Mouse (Mus musculus): ENCODE measurements around the gene Dbndd2. TPM values are rescaled to one million over a fixed set of nuclear protein-coding genes. Genes with fewer than 3 reads are reported as not detected.

Gene Dbndd2
- polyA plus RNA-seq, 1 experiment from 2014 or later: 4.5 TPM

DNA sequence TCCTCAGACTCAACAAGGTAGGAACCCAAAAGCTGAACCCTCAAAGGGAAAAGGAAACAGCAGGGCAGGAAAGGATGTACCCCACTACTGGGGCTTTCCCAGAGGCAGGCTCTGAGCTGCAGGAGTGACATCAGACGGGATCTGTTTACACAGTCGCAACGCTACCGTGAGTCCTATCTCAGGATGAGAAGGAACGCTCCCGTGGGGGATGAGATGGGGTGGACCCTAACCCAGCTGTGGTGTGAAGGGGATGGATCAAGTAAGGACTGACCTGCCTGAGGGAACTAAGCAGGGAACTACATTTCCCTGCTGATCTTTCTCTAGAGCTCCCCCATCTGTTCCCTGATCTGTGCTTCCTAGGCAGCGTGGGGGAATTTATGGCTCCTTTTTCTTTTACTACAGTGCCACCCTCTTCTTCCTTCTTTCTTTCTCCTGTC is 29.0 kb upstream of the Dbndd2 start, which contains the start of gene Sys1:
Gene Sys1 (plus strand): TSS at position 101 of the 437 bp plus-strand sequence.
- no peak within 1 kb of the TSS for H3K27ac ChIP-seq (ENCODE audit: low read depth, low read length)
- no peaks in the 10 kb centered on the region for H3K27me3 ChIP-seq (ENCODE audit: control insufficient read depth, insufficient read depth, low read length)
- DNase-seq (ENCODE audit: low spot score) (peak; percentile 23), ATAC-seq (ENCODE audit: insufficient read depth, low FRiP score, low TSS enrichment) (no peak)
- WGBS: 0% methylated on average over 7 of the region's 7 CpGs
- H3K9me3 ChIP-seq (ENCODE audit: control insufficient read depth, low read length): no peaks in the 10 kb centered on the region
- no peak within 1 kb of the TSS for H3K4me3 ChIP-seq (ENCODE audit: low read depth, low read length)
- H3K36me3 ChIP-seq (ENCODE audit: control insufficient read depth, insufficient read depth, low read length): no peaks in the 10 kb centered on the region
- H3K9ac ChIP-seq (ENCODE audit: low read length): peak within 1 kb of the TSS; percentile 37; the same call in 1 of the 2 replicates
- H3K4me2 ChIP-seq (ENCODE audit: low read depth): peak within 1 kb of the TSS; percentile 31
- H3K4me1 ChIP-seq (ENCODE audit: control insufficient read depth, insufficient read depth, low read length): peaks cover 10% of the 10 kb centered on the region

DNA sequence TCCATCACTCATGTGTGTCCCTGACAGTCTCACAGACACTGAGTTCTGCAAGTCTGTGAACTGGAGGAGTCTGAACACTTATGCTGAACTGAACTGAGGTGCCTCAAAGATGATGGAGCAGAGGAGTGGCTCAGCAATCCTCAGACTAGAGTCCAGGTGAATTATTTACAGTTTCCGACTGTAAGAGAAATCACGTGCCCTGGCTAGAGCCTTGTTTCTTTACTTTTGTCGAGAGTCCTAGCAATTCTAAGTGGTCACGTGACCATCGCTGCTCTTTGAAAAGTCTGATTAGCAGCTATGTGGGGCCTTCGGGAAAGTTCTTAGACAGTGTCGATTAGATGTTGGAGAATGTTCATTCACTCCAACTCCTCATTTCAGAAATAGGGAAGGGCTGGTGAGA is 28.0 kb upstream of the Dbndd2 start:
- ATAC-seq (ENCODE audit: insufficient read depth, low FRiP score, low TSS enrichment) (no peak), DNase-seq (ENCODE audit: low spot score) (no peak)
- H3K9ac ChIP-seq (ENCODE audit: low read length): no peak overlapping the region
- no peak overlapping the region for H3K4me2 ChIP-seq (ENCODE audit: low read depth)
- WGBS: 64% methylated on average over 7 of the region's 7 CpGs
- H3K27ac ChIP-seq (ENCODE audit: low read depth, low read length): no peak overlapping the region
- no peak overlapping the region for H3K4me3 ChIP-seq (ENCODE audit: low read depth, low read length)
- peaks cover 12% of the 10 kb centered on the region for H3K4me1 ChIP-seq (ENCODE audit: control insufficient read depth, insufficient read depth, low read length)
- H3K9me3 ChIP-seq (ENCODE audit: control insufficient read depth, low read length): no peaks in the 10 kb centered on the region
- H3K27me3 ChIP-seq (ENCODE audit: control insufficient read depth, insufficient read depth, low read length): no peaks in the 10 kb centered on the region
- no peaks in the 10 kb centered on the region for H3K36me3 ChIP-seq (ENCODE audit: control insufficient read depth, insufficient read depth, low read length)

DNA sequence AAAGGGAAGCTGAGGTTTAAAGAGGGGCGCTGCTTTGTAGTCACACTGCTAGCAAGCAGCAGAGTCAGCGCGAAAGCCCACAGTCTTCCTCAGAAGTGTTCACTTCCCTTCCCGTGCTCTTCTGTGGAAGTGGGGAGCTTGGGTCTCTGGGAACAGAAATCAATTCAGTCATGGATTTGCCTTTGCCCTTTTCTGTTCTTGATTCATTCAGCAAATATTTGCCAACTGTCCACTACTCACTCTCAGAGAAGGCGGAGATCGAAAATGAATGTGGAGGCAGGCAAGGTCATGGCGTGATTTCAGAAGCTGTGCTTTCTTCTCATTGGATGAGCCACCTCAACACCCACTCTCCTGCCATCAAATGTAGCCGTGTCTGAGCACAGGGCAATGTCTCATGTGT is 27.4 kb upstream of the Dbndd2 start:
- Histone ChIP-seq H3K4me2 (ENCODE audit: low read depth) (no peak overlapping the region), H3K27me3 (ENCODE audit: control insufficient read depth, insufficient read depth, low read length) (no peaks in the 10 kb centered on the region), H3K36me3 (ENCODE audit: control insufficient read depth, insufficient read depth, low read length) (peaks cover 3% of the 10 kb centered on the region; the same call in 1 of the 2 replicates), H3K27ac (ENCODE audit: low read depth, low read length) (no peak overlapping the region), H3K9me3 (ENCODE audit: control insufficient read depth, low read length) (no peaks in the 10 kb centered on the region), H3K9ac (ENCODE audit: low read length) (no peak overlapping the region), H3K4me3 (ENCODE audit: low read depth, low read length) (no peak overlapping the region), H3K4me1 (ENCODE audit: control insufficient read depth, insufficient read depth, low read length) (peaks cover 12% of the 10 kb centered on the region)
- ATAC-seq (ENCODE audit: insufficient read depth, low FRiP score, low TSS enrichment) (no peak), DNase-seq (ENCODE audit: low spot score) (no peak)
- 87% methylated on average over 8 of the region's 8 CpGs for WGBS

DNA sequence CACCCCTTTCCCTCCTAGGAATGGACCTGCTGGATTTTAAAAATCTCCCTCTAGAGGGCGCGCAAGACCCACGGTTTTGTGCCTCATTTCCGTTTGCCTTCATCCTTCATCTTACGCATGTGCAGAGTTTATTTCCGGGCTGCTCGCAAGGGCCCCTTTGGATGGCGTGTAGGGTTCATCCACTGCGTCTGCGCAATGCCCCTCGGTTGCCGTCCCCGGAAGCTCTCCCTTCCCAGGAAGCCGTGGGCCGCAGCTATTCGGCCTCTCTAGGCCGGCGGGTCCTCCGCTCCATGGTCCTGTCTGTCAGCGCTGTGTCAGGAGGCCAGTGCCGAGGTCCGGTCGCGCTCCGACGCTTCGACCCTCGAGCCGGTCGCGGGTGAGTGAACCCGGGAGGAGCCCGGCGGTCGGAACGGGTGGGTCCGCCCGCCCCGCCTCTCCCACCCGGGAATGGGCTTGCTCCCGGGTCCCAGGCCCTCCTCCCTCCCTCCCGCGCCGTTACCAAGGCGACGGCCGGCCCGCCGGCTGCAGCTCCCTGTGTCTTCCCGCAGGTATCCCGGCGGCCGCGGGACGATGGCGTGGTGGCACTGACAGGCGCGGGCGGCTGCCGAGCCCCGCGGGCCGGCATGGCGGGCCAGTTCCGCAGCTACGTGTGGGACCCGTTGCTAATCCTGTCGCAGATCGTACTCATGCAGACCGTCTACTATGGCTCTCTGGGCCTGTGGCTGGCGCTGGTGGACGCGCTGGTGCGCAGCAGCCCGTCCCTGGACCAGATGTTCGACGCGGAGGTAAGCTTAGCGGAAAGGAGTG is 25.0 kb upstream of the Dbndd2 start, which contains the start of gene Gm20458:
Gene Gm20458 (plus strand): TSS at position 223 of the 807 bp plus-strand sequence.
- Histone ChIP-seq H3K27ac (ENCODE audit: low read depth, low read length) (peak within 1 kb of the TSS; percentile 82), H3K4me3 (ENCODE audit: low read depth, low read length) (peak within 1 kb of the TSS; percentile 89), H3K4me1 (ENCODE audit: control insufficient read depth, insufficient read depth, low read length) (peaks cover 12% of the 10 kb centered on the region), H3K9me3 (ENCODE audit: control insufficient read depth, low read length) (no peaks in the 10 kb centered on the region), H3K9ac (ENCODE audit: low read length) (peak within 1 kb of the TSS; percentile 76), H3K36me3 (ENCODE audit: control insufficient read depth, insufficient read depth, low read length) (peaks cover 3% of the 10 kb centered on the region; the same call in 1 of the 2 replicates), H3K4me2 (ENCODE audit: low read depth) (peak within 1 kb of the TSS; percentile 68), H3K27me3 (ENCODE audit: control insufficient read depth, insufficient read depth, low read length) (no peaks in the 10 kb centered on the region)
- ATAC-seq (ENCODE audit: insufficient read depth, low FRiP score, low TSS enrichment) (peak; percentile 96), DNase-seq (ENCODE audit: low spot score) (peak; percentile 95)
- WGBS: under 1% methylated on average over 68 of the region's 79 CpGs

DNA sequence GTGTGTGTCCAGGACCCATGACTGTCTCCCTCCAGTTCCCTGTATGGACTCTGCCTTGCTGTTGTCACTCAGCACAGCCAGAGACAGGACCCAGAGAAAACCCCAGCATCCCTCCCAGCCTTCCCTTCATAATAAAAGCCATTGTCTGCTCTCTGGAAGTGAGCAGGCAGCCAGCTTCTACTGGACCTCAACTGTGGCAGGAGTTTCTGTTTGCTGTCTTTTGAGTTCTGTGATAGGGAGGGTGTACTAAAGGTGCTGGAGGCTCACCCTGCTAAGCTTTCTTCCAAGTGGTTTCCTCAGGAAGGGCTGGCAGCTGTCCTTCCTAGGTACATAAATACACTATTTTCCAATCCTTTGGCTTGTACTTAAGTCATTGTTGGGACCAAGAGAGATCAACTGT is 20.7 kb upstream of the Dbndd2 start:
- no peak overlapping the region for H3K4me2 ChIP-seq (ENCODE audit: low read depth)
- no peak overlapping the region for H3K27ac ChIP-seq (ENCODE audit: low read depth, low read length)
- no peak for DNase-seq (ENCODE audit: low spot score)
- no peaks in the 10 kb centered on the region for H3K27me3 ChIP-seq (ENCODE audit: control insufficient read depth, insufficient read depth, low read length)
- H3K36me3 ChIP-seq (ENCODE audit: control insufficient read depth, insufficient read depth, low read length): peaks cover 6% of the 10 kb centered on the region; the same call in 1 of the 2 replicates
- no peak for ATAC-seq (ENCODE audit: insufficient read depth, low FRiP score, low TSS enrichment)
- no peak overlapping the region for H3K4me3 ChIP-seq (ENCODE audit: low read depth, low read length)
- H3K4me1 ChIP-seq (ENCODE audit: control insufficient read depth, insufficient read depth, low read length): peaks cover 6% of the 10 kb centered on the region
- H3K9ac ChIP-seq (ENCODE audit: low read length): no peak overlapping the region
- no peaks in the 10 kb centered on the region for H3K9me3 ChIP-seq (ENCODE audit: control insufficient read depth, low read length)

DNA sequence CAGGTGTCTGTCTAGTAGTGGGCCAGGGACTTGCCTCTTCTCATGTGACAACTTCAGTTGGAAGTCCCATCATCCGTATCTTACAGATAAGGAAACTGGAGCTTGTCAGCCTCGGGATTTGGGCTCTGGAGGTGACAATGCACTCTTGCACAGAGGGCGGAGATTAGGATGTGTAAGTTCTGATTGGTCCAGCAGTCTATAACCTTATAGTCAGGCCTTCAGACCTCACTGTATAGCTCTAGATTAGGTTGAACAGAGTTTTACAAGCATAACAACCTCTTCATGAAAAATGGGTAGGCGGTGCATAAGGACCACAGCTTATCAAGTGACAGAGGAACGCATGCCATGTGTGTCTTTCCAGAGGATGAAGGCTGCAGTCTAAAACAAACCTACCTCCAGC is 19.1 kb upstream of the Dbndd2 start:
- H3K36me3 ChIP-seq (ENCODE audit: control insufficient read depth, insufficient read depth, low read length): peaks cover 6% of the 10 kb centered on the region; the same call in 1 of the 2 replicates
- H3K27me3 ChIP-seq (ENCODE audit: control insufficient read depth, insufficient read depth, low read length): no peaks in the 10 kb centered on the region
- ATAC-seq (ENCODE audit: insufficient read depth, low FRiP score, low TSS enrichment): no peak
- H3K4me3 ChIP-seq (ENCODE audit: low read depth, low read length): no peak overlapping the region
- H3K27ac ChIP-seq (ENCODE audit: low read depth, low read length): no peak overlapping the region
- no peak for DNase-seq (ENCODE audit: low spot score)
- no peak overlapping the region for H3K4me2 ChIP-seq (ENCODE audit: low read depth)
- 89% methylated on average over 5 of the region's 5 CpGs for WGBS
- H3K9me3 ChIP-seq (ENCODE audit: control insufficient read depth, low read length): no peaks in the 10 kb centered on the region
- H3K9ac ChIP-seq (ENCODE audit: low read length): no peak overlapping the region
- H3K4me1 ChIP-seq (ENCODE audit: control insufficient read depth, insufficient read depth, low read length): peaks cover 3% of the 10 kb centered on the region

DNA sequence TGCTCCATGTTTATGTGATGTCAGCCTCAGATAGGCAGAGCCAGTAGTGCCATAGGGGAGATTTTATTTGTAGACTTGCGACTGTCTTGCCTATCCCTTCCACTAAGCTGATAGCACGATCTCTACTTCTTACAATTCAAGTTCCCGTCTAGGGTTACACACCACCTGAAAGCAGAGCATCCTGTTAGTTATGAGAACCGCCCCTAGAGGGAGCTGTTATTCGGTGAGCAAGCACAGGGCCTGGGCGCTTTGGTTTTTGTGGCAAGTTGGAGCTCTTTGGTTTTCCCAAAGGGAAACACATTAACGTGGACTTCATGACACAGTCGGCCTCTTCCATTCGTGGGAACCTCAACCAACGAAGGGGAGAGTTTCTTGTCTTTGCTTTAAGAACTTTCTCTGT is 15.7 kb upstream of the Dbndd2 start:
- Histone ChIP-seq H3K36me3 (ENCODE audit: control insufficient read depth, insufficient read depth, low read length) (peaks cover 3% of the 10 kb centered on the region; the same call in 1 of the 2 replicates), H3K4me3 (ENCODE audit: low read depth, low read length) (no peak overlapping the region), H3K9me3 (ENCODE audit: control insufficient read depth, low read length) (no peaks in the 10 kb centered on the region), H3K4me2 (ENCODE audit: low read depth) (no peak overlapping the region), H3K27me3 (ENCODE audit: control insufficient read depth, insufficient read depth, low read length) (no peaks in the 10 kb centered on the region), H3K9ac (ENCODE audit: low read length) (no peak overlapping the region), H3K27ac (ENCODE audit: low read depth, low read length) (no peak overlapping the region), H3K4me1 (ENCODE audit: control insufficient read depth, insufficient read depth, low read length) (no peaks in the 10 kb centered on the region)
- 34% methylated on average over 10 of the region's 10 CpGs for WGBS
- no peak for DNase-seq (ENCODE audit: low spot score)
- no peak for ATAC-seq (ENCODE audit: insufficient read depth, low FRiP score, low TSS enrichment)

DNA sequence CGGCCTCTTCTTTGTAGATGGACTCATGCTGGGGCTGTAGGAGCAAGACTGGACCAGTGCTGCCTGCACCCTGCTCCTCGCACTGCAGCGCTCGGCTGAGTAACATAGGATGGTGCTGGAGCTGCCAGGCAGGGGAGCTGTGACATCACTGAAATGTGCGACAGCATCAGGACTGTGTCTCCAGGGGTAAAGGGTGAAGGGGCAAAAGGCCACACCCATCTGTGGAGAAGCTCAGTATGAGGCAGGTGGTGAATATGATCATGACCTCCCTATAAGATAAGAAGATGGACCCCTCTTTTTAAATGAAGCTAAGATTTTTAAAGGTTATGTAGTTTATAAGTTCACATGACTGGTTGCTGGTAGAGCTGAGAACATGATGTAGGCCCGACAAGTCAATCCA is 12.3 kb upstream of the Dbndd2 start, which contains the start of gene Trp53tg5:
Gene Trp53tg5 (minus strand): TSS at position 101 of the 400 bp plus-strand sequence.
- DNase-seq (ENCODE audit: low spot score) (no peak), ATAC-seq (ENCODE audit: insufficient read depth, low FRiP score, low TSS enrichment) (no peak)
- no peaks in the 10 kb centered on the region for H3K4me1 ChIP-seq (ENCODE audit: control insufficient read depth, insufficient read depth, low read length)
- H3K4me2 ChIP-seq (ENCODE audit: low read depth): no peak within 1 kb of the TSS
- no peak within 1 kb of the TSS for H3K9ac ChIP-seq (ENCODE audit: low read length)
- WGBS: 84% methylated on average over 6 of the region's 6 CpGs
- no peak within 1 kb of the TSS for H3K4me3 ChIP-seq (ENCODE audit: low read depth, low read length)
- H3K36me3 ChIP-seq (ENCODE audit: control insufficient read depth, insufficient read depth, low read length): no peaks in the 10 kb centered on the region
- H3K27ac ChIP-seq (ENCODE audit: low read depth, low read length): no peak within 1 kb of the TSS
- no peaks in the 10 kb centered on the region for H3K27me3 ChIP-seq (ENCODE audit: control insufficient read depth, insufficient read depth, low read length)
- H3K9me3 ChIP-seq (ENCODE audit: control insufficient read depth, low read length): no peaks in the 10 kb centered on the region
